Mouse (Mus musculus): ENCODE measurements around the gene Methig1. TPM values are rescaled to one million over a fixed set of nuclear protein-coding genes. Genes with fewer than 3 reads are reported as not detected.

Gene Methig1
- polyA plus RNA-seq, 1 experiment, result not detected

DNA sequence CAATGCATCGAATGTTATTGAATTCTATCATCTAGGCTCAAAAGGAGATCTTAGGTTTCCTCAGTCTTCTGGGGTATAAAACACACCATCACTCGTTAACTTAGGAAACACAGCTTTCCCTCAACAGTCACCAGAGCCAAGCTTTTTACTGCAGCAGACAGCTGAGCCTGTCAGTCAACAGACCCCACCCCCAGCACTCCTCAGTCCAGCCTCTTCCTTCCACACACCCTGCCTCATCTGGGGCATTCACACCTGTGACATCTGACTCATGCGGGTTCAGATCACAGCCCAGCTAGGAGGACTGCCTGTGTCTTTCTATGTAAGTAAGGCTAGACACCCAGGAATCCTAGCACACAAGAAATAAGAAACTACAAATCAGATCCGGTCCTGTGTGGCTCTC is 61.1 kb downstream of the Methig1 start:
- Histone ChIP-seq H3K79me3 (ENCODE audit: low read depth) (peaks cover 51% of the 10 kb centered on the region), H3K36me3 (ENCODE audit: control insufficient read depth, insufficient read depth) (peaks cover 15% of the 10 kb centered on the region), H3K27me3 (ENCODE audit: control insufficient read depth, insufficient read depth, insufficient read length) (no peaks in the 10 kb centered on the region), H3K4me3 (ENCODE audit: insufficient read depth, poor library complexity, severe bottlenecking) (no peak overlapping the region), H3K79me2 (ENCODE audit: control insufficient read depth, insufficient read depth) (peaks cover 92% of the 10 kb centered on the region), H3ac (ENCODE audit: control insufficient read depth, insufficient read length, low read depth) (no peak overlapping the region)
- TF ChIP-seq MYOG (IDR thresholded peaks at IDR 0.05; ENCODE audit: control insufficient read depth, extremely low read depth, insufficient read length), result no peak
- no peak for TF ChIP-seq CEBPB (IDR thresholded peaks at IDR 0.05; ENCODE audit: low read depth)
- peak; percentile 100 for TF ChIP-seq MYOD1 (IDR thresholded peaks at IDR 0.05; ENCODE audit: control insufficient read depth, insufficient read length, low read depth)

DNA sequence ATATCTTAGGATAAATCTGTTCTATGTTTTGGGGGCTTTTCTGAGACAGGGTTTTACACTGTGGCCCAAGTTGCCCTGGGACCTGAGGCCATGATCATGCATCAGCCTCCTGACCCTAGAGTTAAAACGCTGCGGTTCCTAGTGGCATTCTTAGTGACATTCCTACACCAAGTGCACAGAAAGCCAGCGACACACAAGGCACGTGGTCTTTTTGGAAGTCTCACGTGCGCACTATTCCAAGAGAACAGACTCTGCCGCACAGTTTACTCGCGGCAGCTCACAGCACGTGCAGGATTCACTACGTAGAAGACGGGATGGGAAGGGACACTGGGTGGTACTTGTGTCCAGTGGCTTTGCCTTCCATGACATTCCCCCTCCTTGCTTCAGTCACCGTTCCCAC is 62.0 kb downstream of the Methig1 start:
- peaks cover 12% of the 10 kb centered on the region for H3K36me3 ChIP-seq (ENCODE audit: control insufficient read depth, insufficient read depth)
- no peak overlapping the region for H3ac ChIP-seq (ENCODE audit: control insufficient read depth, insufficient read length, low read depth)
- H3K79me3 ChIP-seq (ENCODE audit: low read depth), result peaks cover 58% of the 10 kb centered on the region
- TF ChIP-seq CEBPB (IDR thresholded peaks at IDR 0.05; ENCODE audit: low read depth), result no peak
- H3K27me3 ChIP-seq (ENCODE audit: control insufficient read depth, insufficient read depth, insufficient read length), result no peaks in the 10 kb centered on the region
- no peak overlapping the region for H3K4me3 ChIP-seq (ENCODE audit: insufficient read depth, poor library complexity, severe bottlenecking)
- peaks cover 99% of the 10 kb centered on the region for H3K79me2 ChIP-seq (ENCODE audit: control insufficient read depth, insufficient read depth)

- Histone ChIP-seq H3ac (ENCODE audit: control insufficient read depth, insufficient read length, low read depth) (no peak overlapping the region), H3K27me3 (ENCODE audit: control insufficient read depth, insufficient read depth, insufficient read length) (no peaks in the 10 kb centered on the region), H3K79me3 (ENCODE audit: low read depth) (peaks cover 60% of the 10 kb centered on the region), H3K4me3 (ENCODE audit: insufficient read depth, poor library complexity, severe bottlenecking) (no peak overlapping the region), H3K36me3 (ENCODE audit: control insufficient read depth, insufficient read depth) (peaks cover 6% of the 10 kb centered on the region), H3K79me2 (ENCODE audit: control insufficient read depth, insufficient read depth) (peaks cover 99% of the 10 kb centered on the region)
- TF ChIP-seq USF1 (IDR thresholded peaks at IDR 0.05; ENCODE audit: low read depth) (no peak), MYOG (IDR thresholded peaks at IDR 0.05; ENCODE audit: control insufficient read depth, extremely low read depth, insufficient read length) (no peak), CTCF (IDR thresholded peaks at IDR 0.05; ENCODE audit: control insufficient read depth, insufficient read depth, insufficient read length) (no peak), FOSL1 (IDR thresholded peaks at IDR 0.05; ENCODE audit: insufficient read depth, low read length, poor library complexity, severe bottlenecking) (no peak), CEBPB (IDR thresholded peaks at IDR 0.05; ENCODE audit: low read depth) (no peak), MYOD1 (IDR thresholded peaks at IDR 0.05; ENCODE audit: control insufficient read depth, insufficient read length, low read depth) (no peak), MAX (IDR thresholded peaks at IDR 0.05) (no peak)
These were observed 62.7 kb downstream of the Methig1 start for GRCm38 (mm10) chr15:100415684-100416083.

DNA sequence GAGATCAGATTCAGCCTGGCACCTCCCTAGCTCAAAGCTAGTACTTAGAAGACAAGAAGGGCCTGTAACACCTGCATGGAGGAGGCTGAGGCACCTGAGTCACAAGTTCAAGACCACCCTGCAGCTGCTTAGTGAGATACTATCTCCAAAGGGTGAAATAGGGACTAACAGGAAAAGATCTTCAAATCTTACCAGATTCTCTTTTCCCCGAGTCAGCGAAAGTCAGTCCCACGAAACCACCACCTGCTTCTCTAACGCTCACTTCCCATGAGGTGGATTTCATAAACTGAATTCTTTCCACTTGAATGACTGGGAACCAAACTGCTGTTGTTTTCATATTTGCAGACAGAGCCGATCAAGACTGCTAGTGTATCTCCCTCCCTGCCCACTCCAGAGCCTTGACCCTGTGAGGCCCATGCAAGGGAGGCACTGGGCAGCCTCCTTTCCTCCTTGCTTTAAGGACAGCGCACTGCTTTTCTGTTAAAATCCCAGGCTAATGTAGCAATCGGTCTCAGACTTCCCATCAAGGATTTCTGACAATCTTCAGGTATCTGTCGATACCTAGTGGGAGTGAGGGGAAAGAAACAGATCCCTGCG is 65.0 kb downstream of the Methig1 start:
- Histone ChIP-seq H3ac (ENCODE audit: control insufficient read depth, insufficient read length, low read depth) (no peak overlapping the region), H3K79me2 (ENCODE audit: control insufficient read depth, insufficient read depth) (peaks cover 98% of the 10 kb centered on the region), H3K79me3 (ENCODE audit: low read depth) (peaks cover 65% of the 10 kb centered on the region), H3K27me3 (ENCODE audit: control insufficient read depth, insufficient read depth, insufficient read length) (no peaks in the 10 kb centered on the region), H3K4me3 (ENCODE audit: insufficient read depth, poor library complexity, severe bottlenecking) (no peak overlapping the region), H3K36me3 (ENCODE audit: control insufficient read depth, insufficient read depth) (peaks cover 6% of the 10 kb centered on the region)
- no peak for TF ChIP-seq USF1 (IDR thresholded peaks at IDR 0.05; ENCODE audit: low read depth)
- TF ChIP-seq MAX (IDR thresholded peaks at IDR 0.05), result no peak
- TF ChIP-seq FOSL1 (IDR thresholded peaks at IDR 0.05; ENCODE audit: insufficient read depth, low read length, poor library complexity, severe bottlenecking), result no peak
- TF ChIP-seq CEBPB (IDR thresholded peaks at IDR 0.05; ENCODE audit: low read depth), result no peak
- TF ChIP-seq MYOD1 (IDR thresholded peaks at IDR 0.05; ENCODE audit: control insufficient read depth, insufficient read length, low read depth), result no peak
- TF ChIP-seq MYOG (IDR thresholded peaks at IDR 0.05; ENCODE audit: control insufficient read depth, extremely low read depth, insufficient read length), result no peak
- TF ChIP-seq CTCF (IDR thresholded peaks at IDR 0.05; ENCODE audit: control insufficient read depth, insufficient read depth, insufficient read length), result no peak

DNA sequence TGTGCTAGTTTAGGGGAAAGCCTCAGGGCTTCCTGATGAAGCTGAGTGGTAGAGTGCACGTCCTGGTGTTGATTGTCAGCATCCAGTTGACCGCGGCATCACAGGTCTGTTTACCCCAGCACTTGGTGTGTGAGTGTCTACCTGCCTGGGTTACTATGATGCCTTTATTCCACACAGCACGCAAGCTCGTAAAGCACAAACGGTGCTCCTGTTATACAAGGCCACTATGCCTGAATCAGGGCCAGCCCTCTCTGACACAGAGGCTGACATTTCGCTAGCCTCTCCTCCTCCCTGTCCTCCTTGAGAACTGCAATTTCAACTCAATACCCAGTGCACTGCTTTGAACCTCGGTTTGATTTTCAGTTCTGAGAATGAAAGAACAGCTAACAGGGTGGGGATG is 66.4 kb downstream of the Methig1 start:
- Histone ChIP-seq H3K36me3 (ENCODE audit: control insufficient read depth, insufficient read depth) (peaks cover 6% of the 10 kb centered on the region), H3K4me3 (ENCODE audit: insufficient read depth, poor library complexity, severe bottlenecking) (no peak overlapping the region), H3K79me3 (ENCODE audit: low read depth) (peaks cover 59% of the 10 kb centered on the region), H3K27me3 (ENCODE audit: control insufficient read depth, insufficient read depth, insufficient read length) (no peaks in the 10 kb centered on the region), H3ac (ENCODE audit: control insufficient read depth, insufficient read length, low read depth) (no peak overlapping the region), H3K79me2 (ENCODE audit: control insufficient read depth, insufficient read depth) (peaks cover 84% of the 10 kb centered on the region)
- TF ChIP-seq MYOG (IDR thresholded peaks at IDR 0.05; ENCODE audit: control insufficient read depth, extremely low read depth, insufficient read length) (no peak), CTCF (IDR thresholded peaks at IDR 0.05; ENCODE audit: control insufficient read depth, insufficient read depth, insufficient read length) (no peak), USF1 (IDR thresholded peaks at IDR 0.05; ENCODE audit: low read depth) (no peak), MAX (IDR thresholded peaks at IDR 0.05) (no peak), MYOD1 (IDR thresholded peaks at IDR 0.05; ENCODE audit: control insufficient read depth, insufficient read length, low read depth) (no peak), CEBPB (IDR thresholded peaks at IDR 0.05; ENCODE audit: low read depth) (no peak), FOSL1 (IDR thresholded peaks at IDR 0.05; ENCODE audit: insufficient read depth, low read length, poor library complexity, severe bottlenecking) (no peak)

GRCm38 (mm10) chr15:100419901-100420745 is 67.2 kb downstream of the Methig1 start:
- Histone ChIP-seq H3K79me3 (ENCODE audit: low read depth) (peaks cover 51% of the 10 kb centered on the region), H3K36me3 (ENCODE audit: control insufficient read depth, insufficient read depth) (peaks cover 6% of the 10 kb centered on the region), H3K4me3 (ENCODE audit: insufficient read depth, poor library complexity, severe bottlenecking) (no peak overlapping the region), H3ac (ENCODE audit: control insufficient read depth, insufficient read length, low read depth) (no peak overlapping the region), H3K27me3 (ENCODE audit: control insufficient read depth, insufficient read depth, insufficient read length) (no peaks in the 10 kb centered on the region), H3K79me2 (ENCODE audit: control insufficient read depth, insufficient read depth) (peaks cover 76% of the 10 kb centered on the region)
- TF ChIP-seq FOSL1 (IDR thresholded peaks at IDR 0.05; ENCODE audit: insufficient read depth, low read length, poor library complexity, severe bottlenecking) (no peak), MYOG (IDR thresholded peaks at IDR 0.05; ENCODE audit: control insufficient read depth, extremely low read depth, insufficient read length) (no peak), USF1 (IDR thresholded peaks at IDR 0.05; ENCODE audit: low read depth) (no peak), CEBPB (IDR thresholded peaks at IDR 0.05; ENCODE audit: low read depth) (no peak), MYOD1 (IDR thresholded peaks at IDR 0.05; ENCODE audit: control insufficient read depth, insufficient read length, low read depth) (no peak), MAX (IDR thresholded peaks at IDR 0.05) (no peak), CTCF (IDR thresholded peaks at IDR 0.05; ENCODE audit: control insufficient read depth, insufficient read depth, insufficient read length) (no peak)
